Mouse (Mus musculus) embryo, embryonic 9.5 days (tissue): ENCODE results near the gene Stard3.
A peak's percentile ranks its signal among the peaks of the same experiment; 100 is the strongest.

ENCODE experiments used
- DNase-seq: peaks from one replicate; pipeline ENCODE4 v3.0.0-alpha.2; 2017; ENCODE audit errors: extremely low spot score

Stard3 gene

DNA sequence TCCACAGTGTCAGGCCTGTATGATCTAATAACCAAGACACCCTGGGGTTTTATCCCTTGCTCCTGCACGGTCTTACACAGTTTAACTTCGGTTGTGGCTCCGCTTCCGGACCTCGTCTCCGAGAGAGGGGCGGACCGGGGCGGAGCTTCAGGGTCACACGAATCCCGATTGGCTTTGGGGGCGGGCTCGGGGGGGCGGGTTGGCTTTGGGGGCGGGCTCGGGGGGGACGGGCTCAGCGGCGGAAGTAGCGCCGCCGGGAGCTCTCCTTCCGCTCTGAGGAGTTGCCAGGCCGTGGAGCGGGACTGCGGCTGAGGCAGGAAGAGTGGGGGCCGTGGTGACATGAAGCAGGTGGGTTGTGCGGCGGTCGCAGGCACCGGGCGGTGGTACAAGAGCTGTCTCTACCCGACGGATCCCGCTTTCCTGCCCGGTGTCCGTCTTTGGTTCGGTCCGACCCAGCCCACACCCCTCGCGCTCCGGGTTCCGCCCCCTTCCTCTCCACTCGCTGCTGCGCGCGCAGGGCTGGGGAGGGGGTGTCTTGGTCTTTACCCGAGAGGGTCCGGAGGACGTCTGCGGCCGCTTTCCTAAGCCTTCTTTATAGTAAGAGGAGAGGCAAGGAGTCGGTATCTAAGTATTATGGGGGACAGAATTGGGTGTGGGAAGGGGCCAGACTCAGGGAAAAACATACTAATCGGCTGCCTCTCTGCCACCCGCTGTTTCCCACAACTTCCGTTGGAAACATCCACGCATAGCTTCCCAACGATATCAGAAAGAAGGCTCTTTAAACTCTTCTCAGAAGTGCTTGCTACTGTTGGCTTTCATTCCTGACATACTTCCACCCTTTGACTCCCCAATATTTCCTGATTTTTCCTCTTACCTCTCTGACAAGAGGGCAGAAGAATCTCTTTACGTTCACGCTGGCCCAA lies at the start of gene Stard3:
TSS of gene Stard3 (plus strand) at position 208 of the 923 bp plus-strand sequence.
- DNase-seq: peak; percentile 93

DNA sequence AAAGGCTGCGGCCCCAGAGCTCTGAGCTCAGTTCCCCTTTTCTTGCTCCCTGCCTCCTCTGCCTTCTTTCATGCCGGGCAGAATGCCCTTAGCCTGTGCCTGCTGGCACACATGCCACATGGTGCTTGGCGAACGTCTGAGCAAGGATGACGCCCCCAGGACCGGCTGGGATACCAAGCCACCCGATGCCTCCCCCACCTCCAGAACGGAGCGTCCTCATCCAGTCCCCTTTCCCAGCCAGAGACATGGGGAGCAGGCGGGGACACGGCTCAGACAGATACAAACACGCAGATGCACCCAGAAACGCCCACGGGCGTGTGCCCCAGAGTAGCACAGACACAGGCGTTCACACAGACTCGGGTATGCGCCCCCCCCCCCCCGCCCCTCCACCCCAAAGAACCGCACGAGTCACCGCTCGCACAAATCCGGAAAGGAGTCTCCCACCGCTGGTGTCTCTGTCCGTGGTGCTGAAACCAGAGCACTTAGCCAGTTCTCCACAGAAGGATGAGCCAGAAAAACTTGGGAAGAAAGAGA lies 44.3 kb upstream of the Stard3 start:
- peak; percentile 76 for DNase-seq

DNA sequence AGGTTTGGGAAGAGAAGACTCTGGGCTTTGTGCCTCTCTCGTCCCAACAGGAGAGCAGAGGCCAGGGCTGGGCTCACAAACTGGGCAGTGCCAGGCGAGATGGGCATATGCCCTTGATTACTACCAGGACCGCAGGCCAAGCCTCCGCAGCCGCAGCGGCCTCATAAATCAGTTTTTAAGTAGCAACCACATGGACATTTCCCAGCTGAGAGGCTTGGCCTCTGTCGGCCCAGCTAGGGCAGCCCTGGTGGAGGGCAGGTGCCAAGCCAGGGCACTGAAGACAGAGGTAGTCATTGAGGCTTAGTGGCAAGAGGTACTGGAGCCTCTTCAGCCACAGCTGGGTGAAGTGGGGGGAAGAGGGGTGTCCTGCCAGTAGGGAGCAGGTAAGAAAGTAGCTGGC lies 40.7 kb upstream of the Stard3 start:
- DNase-seq: no peak

GRCm38 (mm10) chr11:98318421-98319116 lies 39.6 kb upstream of the Stard3 start:
- no peak for DNase-seq

DNA sequence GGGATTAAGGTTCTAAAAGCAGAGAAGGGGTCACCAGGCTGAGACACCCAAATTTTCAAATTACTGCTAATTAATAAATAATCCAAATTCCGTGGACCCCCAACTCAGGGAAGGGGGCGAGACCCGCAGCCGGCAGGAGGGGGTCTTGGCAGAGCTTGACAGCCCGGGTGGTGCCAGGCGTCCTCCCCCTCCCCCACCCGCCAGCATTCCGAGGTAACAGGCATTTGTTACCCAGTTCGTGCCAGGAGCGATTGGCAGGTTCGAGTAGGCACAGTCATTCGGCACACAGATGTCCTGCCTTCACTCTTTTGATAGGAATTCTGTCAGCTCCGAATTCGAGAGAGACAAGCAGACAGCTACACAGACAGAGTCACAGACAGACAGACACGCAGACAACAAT lies 39.0 kb upstream of the Stard3 start:
- no peak for DNase-seq

- DNase-seq: no peak
These were observed 38.6 kb upstream of the Stard3 start for GRCm38 (mm10) chr11:98319544-98319943.

DNA sequence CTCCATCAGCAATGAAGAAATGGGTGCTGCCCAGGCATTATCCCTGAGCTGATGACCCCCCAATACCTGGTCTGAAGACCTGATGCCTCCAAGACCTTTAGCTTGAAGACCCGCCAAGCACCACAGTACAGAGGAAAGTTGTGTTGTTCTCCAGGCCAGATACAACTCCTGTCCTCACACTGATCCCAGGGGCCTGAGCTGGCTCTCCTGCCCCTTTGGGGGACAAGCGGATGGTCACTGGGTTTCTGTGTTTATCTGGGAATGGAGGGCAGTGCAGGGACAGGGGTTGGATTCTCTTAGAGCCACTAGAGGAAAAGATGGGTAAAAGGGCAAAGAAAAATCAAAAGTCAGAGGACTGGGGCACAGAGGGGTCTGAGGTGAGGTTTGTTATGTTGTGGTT lies 38.2 kb upstream of the Stard3 start:
- no peak for DNase-seq

DNA sequence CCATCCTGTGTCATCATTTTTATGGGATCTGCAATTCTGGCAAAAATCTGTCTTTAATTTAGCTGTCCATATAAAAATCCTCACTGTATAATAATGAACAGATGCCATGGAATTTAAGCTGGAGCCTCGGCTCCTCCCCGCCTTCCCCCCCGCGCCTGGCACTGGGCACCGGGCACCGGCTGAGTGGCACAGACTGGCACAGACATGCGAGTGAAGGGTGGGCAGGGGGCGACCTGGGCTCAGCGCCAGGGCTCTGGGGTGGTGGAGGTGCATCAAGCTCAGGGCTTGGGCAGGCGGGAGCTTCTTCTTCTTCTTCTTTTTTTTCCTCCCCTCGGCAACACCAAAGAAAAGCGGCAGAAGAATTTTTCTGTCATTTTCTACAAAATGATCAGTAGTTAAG lies 37.8 kb upstream of the Stard3 start:
- no peak for DNase-seq

- DNase-seq: no peak
These were observed 37.1 kb upstream of the Stard3 start for GRCm38 (mm10) chr11:98320806-98321676.

GRCm38 (mm10) chr11:98321677-98322003 lies 36.5 kb upstream of the Stard3 start:
- DNase-seq: no peak

DNA sequence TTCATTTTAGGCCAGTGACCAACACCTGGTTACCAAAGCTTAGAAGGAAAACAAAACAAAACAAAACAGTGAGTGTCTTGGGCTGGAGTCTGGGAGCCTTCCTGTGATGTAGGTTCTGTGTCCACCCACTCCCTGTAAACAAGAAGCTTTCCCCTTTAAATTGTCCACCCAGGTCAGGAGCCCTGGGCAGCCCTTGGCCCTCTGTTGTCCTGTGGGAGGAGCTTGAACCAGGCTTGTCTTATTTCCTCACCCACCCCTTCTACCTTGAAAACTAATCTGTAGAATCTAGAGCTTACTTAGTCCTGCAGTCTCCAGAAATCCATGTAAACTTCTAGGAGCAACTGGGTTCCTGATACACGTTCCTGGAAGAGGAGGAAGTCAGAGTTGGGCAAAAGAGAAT lies 36.0 kb upstream of the Stard3 start:
- no peak for DNase-seq

GRCm38 (mm10) chr11:98323136-98323866 lies 34.9 kb upstream of the Stard3 start:
- no peak for DNase-seq

GRCm38 (mm10) chr11:98323933-98324332 lies 34.2 kb upstream of the Stard3 start:
- DNase-seq: peak; percentile 55

- no peak for DNase-seq
These were observed 32.9 kb upstream of the Stard3 start for GRCm38 (mm10) chr11:98325191-98325820.

DNA sequence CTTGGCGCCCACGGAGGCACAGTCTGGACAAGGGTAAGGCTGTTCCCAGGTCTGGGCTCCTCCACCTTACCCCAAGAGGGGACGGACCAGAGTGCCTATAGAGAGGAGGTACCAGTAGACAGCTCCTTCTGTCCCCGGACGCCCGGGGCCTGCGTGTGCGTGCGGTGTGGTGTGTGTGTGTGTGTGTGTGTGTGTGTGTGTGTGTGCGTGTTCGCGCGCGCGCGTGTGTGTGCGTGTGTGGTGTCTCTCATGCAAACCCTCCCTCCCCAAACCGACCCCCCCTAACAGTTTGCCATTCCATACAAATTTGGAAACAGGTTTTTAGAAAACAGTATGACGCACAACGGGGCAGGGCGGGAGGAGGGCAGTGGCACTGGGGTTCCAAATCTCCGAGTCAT lies 32.3 kb upstream of the Stard3 start:
- DNase-seq: no peak

GRCm38 (mm10) chr11:98326741-98327135 lies 31.4 kb upstream of the Stard3 start:
- DNase-seq: no peak

- no peak for DNase-seq
These were observed 30.8 kb upstream of the Stard3 start for GRCm38 (mm10) chr11:98327136-98328030.

DNA sequence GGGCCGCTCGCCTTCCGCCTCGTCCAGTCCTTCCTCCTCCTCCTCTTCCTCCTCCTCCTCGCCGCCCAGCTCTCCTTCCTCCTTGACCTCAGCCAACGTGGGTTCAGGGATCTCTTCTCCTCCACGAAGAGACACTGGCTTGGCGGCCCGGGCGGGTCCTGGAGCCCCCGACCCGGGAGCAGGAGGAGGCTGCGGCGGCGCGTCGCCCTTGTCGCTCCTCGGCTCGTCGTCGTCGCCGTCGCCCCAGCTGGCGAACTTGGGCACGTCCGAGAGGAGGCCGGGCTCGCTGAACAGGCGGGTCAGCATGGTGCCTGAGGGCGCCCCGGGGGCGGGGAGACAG lies 30.2 kb upstream of the Stard3 start:
- DNase-seq: no peak

DNA sequence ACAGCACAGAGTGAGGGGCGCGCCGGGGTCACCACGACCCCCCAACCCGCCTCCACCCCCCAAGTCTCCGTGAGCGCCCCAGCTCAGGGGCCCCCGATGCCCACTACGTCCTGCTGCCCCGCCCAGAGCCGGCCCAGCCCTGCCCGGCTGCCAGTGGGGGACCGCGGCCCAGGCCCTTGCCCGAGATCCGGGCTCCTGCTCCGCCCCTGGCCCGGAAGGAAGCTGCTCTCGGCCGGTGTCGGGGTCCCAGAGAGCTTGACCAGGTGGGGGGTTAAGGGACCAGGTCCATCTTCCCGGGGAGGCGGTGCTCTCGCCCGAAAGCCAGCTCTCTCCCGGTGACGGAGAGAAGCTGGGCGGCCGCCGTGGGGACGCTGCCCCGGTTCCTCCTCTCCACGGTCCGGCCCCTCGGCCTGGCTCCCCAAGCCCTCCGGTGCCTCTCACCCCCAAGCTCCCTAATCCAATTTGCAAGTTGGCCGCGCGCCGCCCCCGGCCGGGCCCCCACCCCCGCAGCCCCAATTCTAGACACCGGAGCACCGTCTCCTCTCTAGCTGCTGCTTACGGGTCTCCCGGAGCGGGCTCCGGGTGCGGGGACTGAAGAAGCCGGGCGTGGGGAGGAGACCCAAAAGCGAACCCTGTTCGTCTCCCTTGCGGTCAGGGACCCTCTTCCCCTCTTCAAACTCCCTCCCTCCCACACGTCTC lies 29.6 kb upstream of the Stard3 start:
- no peak for DNase-seq
